Mouse (Mus musculus): ENCODE data around the gene Rab36.
A peak's percentile ranks its signal among the peaks of the same experiment; 100 is the strongest.
"Not testable (repeated sequence)": the region's sequence is repeated elsewhere in the genome, so short reads cannot be mapped to it uniquely, and the experiment has no call there.

The Rab36 gene

GRCm38 (mm10) chr10:75036883-75037379, at the start of gene Rab36:
Gene Rab36, plus strand, starts transcription at chr10:75037058.
- DNase-seq, result peak; percentile 97

GRCm38 (mm10) chr10:74987698-74988470, 49.0 kb upstream of the Rab36 start:
- DNase-seq, result no peak

- no peak for DNase-seq
Observed at GRCm38 (mm10) chr10:74989814-74990213, 47.0 kb upstream of the Rab36 start.

- DNase-seq, result no peak
Observed at GRCm38 (mm10) chr10:74990584-74991322, 46.1 kb upstream of the Rab36 start.

GRCm38 (mm10) chr10:74994863-74995262, 42.0 kb upstream of the Rab36 start:
- no peak for DNase-seq

- DNase-seq, result no peak
Observed at GRCm38 (mm10) chr10:74995377-74995776, 41.5 kb upstream of the Rab36 start.

- no peak for DNase-seq
Observed at GRCm38 (mm10) chr10:75001391-75001790, 35.5 kb upstream of the Rab36 start.

- no peak for DNase-seq
Observed at GRCm38 (mm10) chr10:75004067-75004466, 32.8 kb upstream of the Rab36 start.

GRCm38 (mm10) chr10:75006889-75007662, 29.8 kb upstream of the Rab36 start:
- DNase-seq, result no peak

GRCm38 (mm10) chr10:75010704-75011103, 26.2 kb upstream of the Rab36 start:
- DNase-seq, result no peak

GRCm38 (mm10) chr10:75015465-75015864, 21.4 kb upstream of the Rab36 start:
- DNase-seq, result no peak

- DNase-seq, result no peak
Observed at GRCm38 (mm10) chr10:75016481-75016880, 20.4 kb upstream of the Rab36 start.

- DNase-seq, result no peak
Observed at GRCm38 (mm10) chr10:75020271-75020670, 16.6 kb upstream of the Rab36 start.

GRCm38 (mm10) chr10:75021138-75021537, 15.7 kb upstream of the Rab36 start:
- peak; percentile 70 for DNase-seq

GRCm38 (mm10) chr10:75026491-75026890, 10.4 kb upstream of the Rab36 start:
- DNase-seq, result no peak

- DNase-seq, result no peak
Observed at GRCm38 (mm10) chr10:75028743-75029142, 8.1 kb upstream of the Rab36 start.

- peak; percentile 39 for DNase-seq
Observed at GRCm38 (mm10) chr10:75029677-75030076, 7.2 kb upstream of the Rab36 start.

- no peak for DNase-seq
Observed at GRCm38 (mm10) chr10:75030234-75030633, 6.6 kb upstream of the Rab36 start.

GRCm38 (mm10) chr10:75031345-75032114, 5.3 kb upstream of the Rab36 start:
- no peak for DNase-seq

- peak; percentile 94 for DNase-seq
Observed at GRCm38 (mm10) chr10:75032395-75032794, 4.5 kb upstream of the Rab36 start, which contains the start of gene Rsph14. Gene Rsph14, minus strand, starts transcription at chr10:75032586.

- not testable (repeated sequence) for DNase-seq
Observed at GRCm38 (mm10) chr10:75042060-75042459, 5.2 kb downstream of the Rab36 start.

GRCm38 (mm10) chr10:75044459-75044858, 7.6 kb downstream of the Rab36 start:
- no peak for DNase-seq

All from kidney, adult 9 months (tissue).